Mouse (Mus musculus): Measurements from ENCODE around the gene Slc15a3. TPM values are rescaled to one million over a fixed set of nuclear protein-coding genes. Genes with fewer than 3 reads are reported as not detected.
A peak's percentile ranks its signal among the peaks of the same experiment; 100 is the strongest.

Gene Slc15a3
- total RNA-seq, 2 experiments from 2014 or later: 0.82 to 1.2 TPM

- intact Hi-C loops (cut with DNase I): loop anchor here (5.0 kb wide), 1 partner anchor 156 kb away; no protein-coding TSS in a partner anchor
- no peak for DNase-seq
These were observed 29.2 kb downstream of the Slc15a3 start for GRCm38 (mm10) chr19:10868623-10869141.

- intact Hi-C loops (cut with DNase I): loop anchor here (5.0 kb wide), 1 partner anchor 157 kb away; no protein-coding TSS in a partner anchor
- peak; percentile 89 for DNase-seq
These were observed 29.8 kb downstream of the Slc15a3 start for GRCm38 (mm10) chr19:10869241-10869885.

- intact Hi-C loops (cut with DNase I): loop anchor here (5.0 kb wide), 1 partner anchor 158 kb away; no protein-coding TSS in a partner anchor
- DNase-seq: no peak
These were observed 30.5 kb downstream of the Slc15a3 start, which contains the start of gene Tmem132a for GRCm38 (mm10) chr19:10869886-10870527. Tmem132a (minus strand) TSS chr19:10869940.

- DNase-seq: no peak
- intact Hi-C loops (cut with DNase I): no loop called here
These were observed 31.1 kb downstream of the Slc15a3 start for GRCm38 (mm10) chr19:10870676-10871075.

- no peak for DNase-seq
- intact Hi-C loops (cut with DNase I): no loop called here
These were observed 31.9 kb downstream of the Slc15a3 start for GRCm38 (mm10) chr19:10871328-10871961.

GRCm38 (mm10) chr19:10878201-10878837 is 38.8 kb downstream of the Slc15a3 start:
- DNase-seq: no peak
- intact Hi-C loops (cut with DNase I): no loop called here

GRCm38 (mm10) chr19:10880085-10880974 is 40.8 kb downstream of the Slc15a3 start:
- no peak for DNase-seq
- intact Hi-C loops (cut with DNase I): loop anchor here (5.0 kb wide), 1 partner anchor 168 kb away; no protein-coding TSS in a partner anchor

- DNase-seq: peak; percentile 34
- intact Hi-C loops (cut with DNase I): loop anchor here (5.0 kb wide), 1 partner anchor 169 kb away; no protein-coding TSS in a partner anchor
These were observed 41.5 kb downstream of the Slc15a3 start for GRCm38 (mm10) chr19:10880975-10881425.

GRCm38 (mm10) chr19:10881426-10882154 is 42.1 kb downstream of the Slc15a3 start, which contains the start of gene Tmem109:
Tmem109 (minus strand) TSS chr19:10882001.
- intact Hi-C loops (cut with DNase I): loop anchor here (5.0 kb wide), 1 partner anchor 169 kb away; no protein-coding TSS in a partner anchor
- peak; percentile 96 for DNase-seq

GRCm38 (mm10) chr19:10892201-10892600 is 52.7 kb downstream of the Slc15a3 start:
- intact Hi-C loops (cut with DNase I): no loop called here
- no peak for DNase-seq

GRCm38 (mm10) chr19:10895016-10895528 is 55.5 kb downstream of the Slc15a3 start, which contains the start of gene Prpf19:
Prpf19 (plus strand) TSS chr19:10895231.
- DNase-seq: peak; percentile 98
- intact Hi-C loops (cut with DNase I): no loop called here

GRCm38 (mm10) chr19:10895708-10896107 is 56.2 kb downstream of the Slc15a3 start:
- no peak for DNase-seq
- intact Hi-C loops (cut with DNase I): no loop called here

GRCm38 (mm10) chr19:10896849-10897248 is 57.3 kb downstream of the Slc15a3 start:
- intact Hi-C loops (cut with DNase I): no loop called here
- DNase-seq: no peak

- no peak for DNase-seq
- intact Hi-C loops (cut with DNase I): no loop called here
These were observed 58.0 kb downstream of the Slc15a3 start for GRCm38 (mm10) chr19:10897491-10897890.

GRCm38 (mm10) chr19:10900315-10900714 is 60.8 kb downstream of the Slc15a3 start:
- intact Hi-C loops (cut with DNase I): no loop called here
- DNase-seq: peak; percentile 40

- intact Hi-C loops (cut with DNase I): no loop called here
- DNase-seq: no peak
These were observed 61.5 kb downstream of the Slc15a3 start for GRCm38 (mm10) chr19:10901046-10901445.

- intact Hi-C loops (cut with DNase I): no loop called here
- DNase-seq: no peak
These were observed 65.0 kb downstream of the Slc15a3 start for GRCm38 (mm10) chr19:10904512-10904911.

GRCm38 (mm10) chr19:10904927-10905727 is 65.6 kb downstream of the Slc15a3 start:
- DNase-seq: peak; percentile 22
- intact Hi-C loops (cut with DNase I): no loop called here
